Mouse (Mus musculus) intestine, embryonic 16.5 days (tissue): ENCODE data around the gene Cep128. TPM values are rescaled to one million over a fixed set of nuclear protein-coding genes. Genes with fewer than 3 reads are reported as not detected.

Experiments
- ATAC-seq: fragments of 200-750 bp; cut with Nextera tagmentation; 2 replicates; pipeline ENCODE4 v1.8.0; 2017; ENCODE audit warnings: moderate TSS enrichment, moderate library complexity
- H3K27ac ChIP-seq: fragments of 300-500 bp; sonication (generic); 2 replicates; pipeline ENCODE4 v1.5.1; 2014; ENCODE audit warnings: mild to moderate bottlenecking, low read length
- H3K27me3 ChIP-seq: fragments of 300-500 bp; sonication (generic); replicated peaks from 2 replicates; pipeline ENCODE4 v1.6.1; 2014; ENCODE audit warnings: low read length, control low read depth, mixed read lengths; ENCODE audit not compliant: control insufficient read depth, insufficient read depth
- H3K36me3 ChIP-seq: fragments of 300-500 bp; sonication (generic); 2 replicates; pipeline ENCODE4 v1.6.1; 2014; ENCODE audit warnings: low read length, control low read depth; ENCODE audit not compliant: control insufficient read depth, insufficient read depth
- H3K4me1 ChIP-seq: fragments of 300-500 bp; sonication (generic); 2 replicates; pipeline ENCODE4 v1.6.1; 2014; ENCODE audit warnings: low read length, control low read depth, mixed read lengths; ENCODE audit not compliant: control insufficient read depth, insufficient read depth
- H3K4me2 ChIP-seq: fragments of 300-500 bp; sonication (generic); 2 replicates; pipeline ENCODE4 v1.6.1; 2014; ENCODE audit warnings: low read depth, low read length, control low read depth
- H3K4me3 ChIP-seq: fragments of 300-500 bp; sonication (generic); 2 replicates; pipeline ENCODE4 v1.5.1; 2014; ENCODE audit warnings: mild to moderate bottlenecking, low read length
- H3K9ac ChIP-seq: fragments of 300-500 bp; sonication (generic); 2 replicates; pipeline ENCODE4 v1.6.1; 2014; ENCODE audit warnings: low read depth, low read length
- H3K9me3 ChIP-seq: fragments of 300-500 bp; sonication (generic); 2 replicates; pipeline ENCODE4 v1.6.1; 2016; ENCODE audit warnings: low read length, control low read depth; ENCODE audit not compliant: control insufficient read depth
- WGBS: fragments of 180-500 bp; shearing (Covaris S2); extraction: QIAGEN DNeasy Blood & Tissue Kit; methylation state at CpG from one replicate; pipeline ENCODE4 v1.1.7; 2014; 5-methylcytosine and 5-hydroxymethylcytosine counted together
- polyA plus RNA-seq: library from polyadenylated mRNA; unstranded; fragments of >200 nt; fragmentation: Nextera tagmentation; extraction: Ambion mirVana; gene quantifications from 2 replicates; pipeline ENCODE4 v1.2.1, GENCODE M21; 2015

Cep128 gene
- polyA plus RNA-seq, 1 experiment from 2014 or later = 6.3 TPM

DNA sequence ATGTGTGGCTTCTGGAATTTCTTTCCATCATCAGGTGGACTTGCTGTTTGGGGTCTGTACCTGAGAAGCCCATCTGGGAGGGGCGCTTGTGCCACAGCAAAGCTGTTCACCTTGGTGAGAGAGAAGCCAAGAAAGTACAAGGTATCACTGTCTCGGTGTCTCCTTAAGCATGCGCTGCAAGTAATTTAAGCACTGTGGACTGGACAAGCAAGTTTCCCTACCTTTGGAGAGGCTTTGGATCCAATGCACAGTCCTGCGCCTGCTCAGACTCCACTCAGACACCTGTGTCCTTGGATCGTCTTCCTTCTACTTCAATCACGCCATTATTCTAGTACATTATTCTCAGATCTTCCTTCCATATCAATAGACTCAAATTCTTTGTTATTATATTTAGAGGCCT lies 288.0 kb downstream of the Cep128 start:
- 92% methylated on average over 6 of the region's 6 CpGs for WGBS

GRCm38 (mm10) chr12:91088271-91088670 lies 295.9 kb downstream of the Cep128 start:
- H3K27ac ChIP-seq = no peak overlapping the region
- H3K9ac ChIP-seq = no peak overlapping the region
- H3K4me2 ChIP-seq = no peak overlapping the region
- no peaks in the 10 kb centered on the region for H3K4me1 ChIP-seq
- 0 out of 2 replicates have a peak, but pooled peaks have one; percentile 53 for ATAC-seq
- 77% methylated on average over 4 of the region's 4 CpGs for WGBS
- H3K36me3 ChIP-seq = no peaks in the 10 kb centered on the region
- H3K27me3 ChIP-seq = no peaks in the 10 kb centered on the region
- H3K9me3 ChIP-seq = no peaks in the 10 kb centered on the region
- H3K4me3 ChIP-seq = no peak overlapping the region

More for the DNA sequence above, 288.0 kb downstream of the Cep128 start:
- no peak overlapping the region for H3K4me3 ChIP-seq
- H3K27me3 ChIP-seq = no peaks in the 10 kb centered on the region
- no peaks in the 10 kb centered on the region for H3K4me1 ChIP-seq
- H3K27ac ChIP-seq = no peak overlapping the region
- no peak overlapping the region for H3K4me2 ChIP-seq
- H3K36me3 ChIP-seq = no peaks in the 10 kb centered on the region
- H3K9ac ChIP-seq = no peak overlapping the region
- ATAC-seq = no peak
- no peaks in the 10 kb centered on the region for H3K9me3 ChIP-seq

GRCm38 (mm10) chr12:91085967-91086366 lies 298.2 kb downstream of the Cep128 start:
- no peak overlapping the region for H3K4me2 ChIP-seq
- 91% methylated on average over 9 of the region's 9 CpGs for WGBS
- H3K9me3 ChIP-seq = no peaks in the 10 kb centered on the region
- no peaks in the 10 kb centered on the region for H3K27me3 ChIP-seq
- no peaks in the 10 kb centered on the region for H3K4me1 ChIP-seq
- H3K4me3 ChIP-seq = no peak overlapping the region
- no peak overlapping the region for H3K27ac ChIP-seq
- ATAC-seq = no peak
- no peaks in the 10 kb centered on the region for H3K36me3 ChIP-seq
- H3K9ac ChIP-seq = no peak overlapping the region

DNA sequence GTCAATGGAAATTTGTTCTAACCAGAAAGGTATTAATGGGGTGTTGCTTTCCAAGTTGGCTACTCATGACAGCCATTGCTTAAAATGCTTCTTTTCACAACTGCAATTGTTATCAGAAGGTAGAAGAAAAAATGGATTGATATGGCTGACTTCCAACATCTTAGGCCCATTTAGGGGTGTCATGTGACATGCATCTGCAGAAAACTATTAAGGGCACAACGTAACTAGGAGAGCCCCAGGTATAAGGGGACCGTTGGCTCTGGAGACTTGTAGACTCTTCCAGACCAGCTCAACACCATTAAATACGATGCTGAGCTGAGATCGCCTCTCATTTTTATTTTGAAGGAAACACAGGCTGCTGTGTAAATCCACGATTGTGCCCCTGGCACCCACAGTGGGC lies 308.6 kb downstream of the Cep128 start:
- Histone ChIP-seq H3K36me3 (no peaks in the 10 kb centered on the region), H3K9ac (no peak overlapping the region), H3K27me3 (no peaks in the 10 kb centered on the region), H3K4me3 (no peak overlapping the region), H3K4me2 (no peak overlapping the region), H3K4me1 (no peaks in the 10 kb centered on the region), H3K27ac (no peak overlapping the region), H3K9me3 (no peaks in the 10 kb centered on the region)
- WGBS = 96% methylated on average over 5 of the region's 5 CpGs
- no peak for ATAC-seq

- Histone ChIP-seq H3K9me3 (no peaks in the 10 kb centered on the region), H3K9ac (no peak overlapping the region), H3K27ac (no peak overlapping the region), H3K4me2 (no peak overlapping the region), H3K4me3 (no peak overlapping the region), H3K27me3 (no peaks in the 10 kb centered on the region), H3K36me3 (no peaks in the 10 kb centered on the region), H3K4me1 (no peaks in the 10 kb centered on the region)
- ATAC-seq = no peak
- WGBS = 89% methylated on average over 2 of the region's 2 CpGs
Observed at GRCm38 (mm10) chr12:91070551-91071045, 313.6 kb downstream of the Cep128 start.

- H3K4me3 ChIP-seq = no peak overlapping the region
- H3K4me1 ChIP-seq = no peaks in the 10 kb centered on the region
- no peaks in the 10 kb centered on the region for H3K9me3 ChIP-seq
- H3K27ac ChIP-seq = no peak overlapping the region
- no peak for ATAC-seq
- no peaks in the 10 kb centered on the region for H3K27me3 ChIP-seq
- no peak overlapping the region for H3K4me2 ChIP-seq
- no peaks in the 10 kb centered on the region for H3K36me3 ChIP-seq
- no peak overlapping the region for H3K9ac ChIP-seq
- 98% methylated on average over 2 of the region's 2 CpGs for WGBS
Observed at GRCm38 (mm10) chr12:91067083-91067441, 317.1 kb downstream of the Cep128 start.

DNA sequence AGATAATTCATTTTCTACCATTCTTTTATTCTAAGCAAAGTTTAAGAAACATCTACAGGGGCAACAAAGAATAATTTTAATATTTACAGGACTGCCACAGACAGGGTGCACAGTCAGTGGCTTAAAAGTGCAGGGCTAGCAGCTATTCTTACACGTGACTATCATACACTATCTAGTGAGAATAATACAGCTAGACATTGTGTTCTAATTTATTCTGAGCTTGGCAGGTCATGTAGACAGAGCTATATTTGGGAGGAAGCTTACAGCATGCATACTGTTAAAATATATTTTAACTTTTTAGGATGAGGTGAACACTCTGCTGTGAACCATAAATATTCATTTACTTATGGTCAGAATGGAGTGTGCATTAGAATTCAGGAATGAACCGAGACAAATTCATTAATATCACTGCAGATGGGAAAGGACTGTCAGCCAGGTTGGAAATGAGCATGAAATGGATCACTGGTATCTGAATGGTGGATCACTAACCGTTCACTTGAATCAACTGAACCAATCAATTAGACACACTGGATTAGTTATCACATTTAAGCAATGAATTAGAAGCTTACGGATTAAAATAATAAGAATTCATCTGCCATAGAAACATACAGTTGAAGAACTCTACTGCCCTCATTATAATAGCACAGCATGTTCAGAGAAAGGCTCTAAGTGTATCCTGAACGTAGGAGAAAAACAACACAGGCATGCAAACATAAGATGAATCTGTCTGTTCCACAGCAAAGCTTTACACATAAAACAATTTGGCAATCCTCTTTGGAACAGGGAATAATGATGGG lies 317.7 kb downstream of the Cep128 start:
- WGBS = 80% methylated on average over 5 of the region's 5 CpGs
- Histone ChIP-seq H3K9ac (no peak overlapping the region), H3K4me3 (no peak overlapping the region), H3K27me3 (no peaks in the 10 kb centered on the region), H3K9me3 (no peaks in the 10 kb centered on the region), H3K36me3 (no peaks in the 10 kb centered on the region), H3K4me1 (no peaks in the 10 kb centered on the region), H3K4me2 (no peak overlapping the region), H3K27ac (no peak overlapping the region)
- ATAC-seq = no peak

GRCm38 (mm10) chr12:91065423-91065822 lies 318.8 kb downstream of the Cep128 start:
- WGBS = 83% methylated on average over 3 of the region's 3 CpGs
- no peaks in the 10 kb centered on the region for H3K36me3 ChIP-seq
- H3K27ac ChIP-seq = no peak overlapping the region
- H3K9me3 ChIP-seq = no peaks in the 10 kb centered on the region
- no peak for ATAC-seq
- H3K4me2 ChIP-seq = no peak overlapping the region
- no peak overlapping the region for H3K4me3 ChIP-seq
- no peak overlapping the region for H3K9ac ChIP-seq
- no peaks in the 10 kb centered on the region for H3K4me1 ChIP-seq
- no peaks in the 10 kb centered on the region for H3K27me3 ChIP-seq

GRCm38 (mm10) chr12:91064368-91064999 lies 319.7 kb downstream of the Cep128 start:
- no peak overlapping the region for H3K9ac ChIP-seq
- no peaks in the 10 kb centered on the region for H3K9me3 ChIP-seq
- peak; percentile 73 for ATAC-seq
- no peaks in the 10 kb centered on the region for H3K4me1 ChIP-seq
- H3K36me3 ChIP-seq = no peaks in the 10 kb centered on the region
- H3K27ac ChIP-seq = no peak overlapping the region
- H3K4me3 ChIP-seq = no peak overlapping the region
- no peaks in the 10 kb centered on the region for H3K27me3 ChIP-seq
- H3K4me2 ChIP-seq = no peak overlapping the region
